9 mouse cellular contexts compared by ENCODE assay signal in genomic region chr14:20165413-20165812, GRCm38 (mm10). TPM values are rescaled to one million over a fixed set of nuclear protein-coding genes. Genes with fewer than 3 reads are reported as not detected.
DNase-seq lines count a peak whose midpoint lies in the region; ATAC-seq lines count a peak whose summit lies in the region.
"Had no signal": no experiment of that assay in that cellular context is flagged by ENCODE, and none has a peak within 500 bp of the region (broad histone marks: within the 10 kb centered on the region; RNA-seq: fewer than 3 reads in every experiment).

No protein-coding gene starts in this region.

- WGBS in embryonic facial prominence, embryonic 14.5 days: 60% methylated on average over 1 of the region's 1 CpGs
- 88% methylated on average over 1 of the region's 1 CpGs for WGBS in embryonic facial prominence, embryonic 10.5 days
- WGBS in heart, embryonic 11.5 days (ENCODE audit: insufficient replicate concordance): 44% methylated on average over 1 of the region's 1 CpGs
- 48% methylated on average over 1 of the region's 1 CpGs for WGBS in lung, embryonic 15.5 days

- no peak overlapping the region for H3K4me2 ChIP-seq in embryonic facial prominence, embryonic 14.5 days (ENCODE audit: low read depth, low read length)
- H3K4me2 ChIP-seq in heart, embryonic 11.5 days: no peak overlapping the region
- H3K4me2 ChIP-seq in lung, embryonic 15.5 days: no peak overlapping the region
- H3K4me2 ChIP-seq: forebrain, embryonic 13.5 days had no signal

- ATAC-seq in embryonic facial prominence, embryonic 14.5 days (ENCODE audit: low read depth): no peak
- ATAC-seq in heart, embryonic 11.5 days (replicated peaks; ENCODE audit: insufficient number of reproducible peaks, low FRiP score, low TSS enrichment): peak; percentile 66; the same call in 1 of the 2 replicates
- ATAC-seq in lung, embryonic 15.5 days (ENCODE audit: borderline replicate concordance, extremely low read depth, low FRiP score, low TSS enrichment): peak; percentile 63
- ATAC-seq: forebrain, embryonic 13.5 days had no signal

- H3K36me3 ChIP-seq in embryonic facial prominence, embryonic 14.5 days (ENCODE audit: control insufficient read depth, insufficient read depth, low read length): no peaks in the 10 kb centered on the region
- peaks cover 10% of the 10 kb centered on the region; the same call in 1 of the 2 replicates for H3K36me3 ChIP-seq in embryonic facial prominence, embryonic 10.5 days (replicated peaks)
- no peaks in the 10 kb centered on the region for H3K36me3 ChIP-seq in heart, embryonic 11.5 days (ENCODE audit: control insufficient read depth, insufficient read depth, low read length)
- H3K36me3 ChIP-seq in lung, embryonic 15.5 days: no peaks in the 10 kb centered on the region

- H3K27ac ChIP-seq in embryonic facial prominence, embryonic 14.5 days (replicated peaks; ENCODE audit: low read depth, low read length): no peak overlapping the region
- no peak overlapping the region for H3K27ac ChIP-seq in embryonic facial prominence, embryonic 10.5 days (replicated peaks)
- H3K27ac ChIP-seq in heart, embryonic 11.5 days (ENCODE audit: low read depth, low read length): no peak overlapping the region
- peak overlapping the region; percentile 21; the same call in 1 of the 2 replicates for H3K27ac ChIP-seq in lung, embryonic 15.5 days
- H3K27ac ChIP-seq: forebrain, embryonic 13.5 days had no signal

- no peaks in the 10 kb centered on the region for H3K27me3 ChIP-seq in embryonic facial prominence, embryonic 14.5 days (replicated peaks; ENCODE audit: control insufficient read depth, insufficient read depth, low read length)
- no peaks in the 10 kb centered on the region for H3K27me3 ChIP-seq in embryonic facial prominence, embryonic 10.5 days (replicated peaks; ENCODE audit: low read depth, poor library complexity, severe bottlenecking)
- H3K27me3 ChIP-seq in heart, embryonic 11.5 days (ENCODE audit: control insufficient read depth, insufficient read depth, low read length): no peaks in the 10 kb centered on the region
- no peaks in the 10 kb centered on the region for H3K27me3 ChIP-seq in lung, embryonic 15.5 days
- H3K27me3 ChIP-seq: forebrain, embryonic 13.5 days had no signal

- peaks cover 13% of the 10 kb centered on the region for H3K4me1 ChIP-seq in embryonic facial prominence, embryonic 14.5 days (ENCODE audit: control insufficient read depth, insufficient read depth, low read length)
- peaks cover 36% of the 10 kb centered on the region for H3K4me1 ChIP-seq in embryonic facial prominence, embryonic 10.5 days
- peaks cover 9% of the 10 kb centered on the region for H3K4me1 ChIP-seq in heart, embryonic 11.5 days (ENCODE audit: control insufficient read depth, insufficient read depth, low read length)
- H3K4me1 ChIP-seq in lung, embryonic 15.5 days: peaks cover 57% of the 10 kb centered on the region

- peak; percentile 34 for DNase-seq in embryonic facial prominence, embryonic 14.5 days (ENCODE audit: low spot score)
- DNase-seq in embryonic facial prominence, embryonic 10.5 days (ENCODE audit: low spot score): no peak
- peak; percentile 91 for DNase-seq in kidney, adult 9 months
- DNase-seq in layer of hippocampus, adult 9-11 months: no peak
- DNase-seq in spleen, postnatal 36 days (ENCODE audit: low spot score in 2 of 2): no peak
- no peak for DNase-seq in urinary bladder, postnatal 36 days (ENCODE audit: low spot score in 2 of 2)

- H3K4me3 ChIP-seq in embryonic facial prominence, embryonic 14.5 days (ENCODE audit: low read depth, low read length): no peak overlapping the region
- no peak overlapping the region for H3K4me3 ChIP-seq in embryonic facial prominence, embryonic 10.5 days
- H3K4me3 ChIP-seq in heart, embryonic 11.5 days (ENCODE audit: low read depth, low read length): no peak overlapping the region
- no peak overlapping the region for H3K4me3 ChIP-seq in lung, embryonic 15.5 days
- H3K4me3 ChIP-seq: forebrain, embryonic 13.5 days had no signal

- H3K9ac ChIP-seq in embryonic facial prominence, embryonic 14.5 days (ENCODE audit: low read depth, low read length): no peak overlapping the region
- no peak overlapping the region for H3K9ac ChIP-seq in heart, embryonic 11.5 days (ENCODE audit: low read depth, low read length)
- no peak overlapping the region for H3K9ac ChIP-seq in lung, embryonic 15.5 days
- H3K9ac ChIP-seq: forebrain, embryonic 13.5 days had no signal

- no peaks in the 10 kb centered on the region for H3K9me3 ChIP-seq in embryonic facial prominence, embryonic 14.5 days (ENCODE audit: control insufficient read depth, low read length)
- H3K9me3 ChIP-seq in embryonic facial prominence, embryonic 10.5 days: no peaks in the 10 kb centered on the region
- no peaks in the 10 kb centered on the region for H3K9me3 ChIP-seq in heart, embryonic 11.5 days (replicated peaks; ENCODE audit: control insufficient read depth, low read length)
- H3K9me3 ChIP-seq in lung, embryonic 15.5 days: no peaks in the 10 kb centered on the region
- H3K9me3 ChIP-seq: forebrain, embryonic 13.5 days had no signal

RNA-seq across cellular contexts. Expression of gene Kcnk5, which starts 16.2 kb away (rescaled TPM):
- 4.4 and 4.9 TPM in 2 replicates for polyA plus RNA-seq in embryonic facial prominence, embryonic 14.5 days (2014; fragmentation: Nextera tagmentation; extraction: Ambion mirVana)
- 9.3 and 10.7 TPM in 2 replicates for polyA plus RNA-seq in embryonic facial prominence, embryonic 10.5 days (2016; fragmentation: Nextera tagmentation; extraction: Ambion mirVana)
- polyA plus RNA-seq in heart, embryonic 11.5 days (2014; fragmentation: Nextera tagmentation; extraction: Ambion mirVana): 2.2 and 2.9 TPM in 2 replicates
- 12.3 and 12.5 TPM in 2 replicates for polyA plus RNA-seq in lung, embryonic 15.5 days (2015; fragmentation: Nextera tagmentation; extraction: Ambion mirVana)

RNA-seq across cellular contexts. Expression of gene Saysd1, which starts 27.1 kb away (rescaled TPM):
- polyA plus RNA-seq in embryonic facial prominence, embryonic 14.5 days (2014; fragmentation: Nextera tagmentation; extraction: Ambion mirVana): 14.2 and 14.6 TPM in 2 replicates
- 9.2 and 11.1 TPM in 2 replicates for polyA plus RNA-seq in embryonic facial prominence, embryonic 10.5 days (2016; fragmentation: Nextera tagmentation; extraction: Ambion mirVana)
- 8.4 and 8.6 TPM in 2 replicates for polyA plus RNA-seq in heart, embryonic 11.5 days (2014; fragmentation: Nextera tagmentation; extraction: Ambion mirVana)
- polyA plus RNA-seq in lung, embryonic 15.5 days (2015; fragmentation: Nextera tagmentation; extraction: Ambion mirVana): 12.0 and 13.1 TPM in 2 replicates

Comparison
In these comparisons a context has a peak if more than half of its experiments do, and no peak if none do; other contexts are left out.
1. DNase-seq: peak in embryonic facial prominence, embryonic 14.5 days (single experiment) and kidney, adult 9 months (single experiment); none in embryonic facial prominence, embryonic 10.5 days (single experiment), layer of hippocampus, adult 9-11 months (single experiment), spleen, postnatal 36 days (0 of 2) and urinary bladder, postnatal 36 days (0 of 2).